Mouse (Mus musculus) cerebellum, adult 9-11 months (tissue): ENCODE data around the gene Eps8l1.

Source experiments
- DNase-seq: peaks from one replicate; pipeline ENCODE4 v3.0.0; 2022

Gene Eps8l1

DNA sequence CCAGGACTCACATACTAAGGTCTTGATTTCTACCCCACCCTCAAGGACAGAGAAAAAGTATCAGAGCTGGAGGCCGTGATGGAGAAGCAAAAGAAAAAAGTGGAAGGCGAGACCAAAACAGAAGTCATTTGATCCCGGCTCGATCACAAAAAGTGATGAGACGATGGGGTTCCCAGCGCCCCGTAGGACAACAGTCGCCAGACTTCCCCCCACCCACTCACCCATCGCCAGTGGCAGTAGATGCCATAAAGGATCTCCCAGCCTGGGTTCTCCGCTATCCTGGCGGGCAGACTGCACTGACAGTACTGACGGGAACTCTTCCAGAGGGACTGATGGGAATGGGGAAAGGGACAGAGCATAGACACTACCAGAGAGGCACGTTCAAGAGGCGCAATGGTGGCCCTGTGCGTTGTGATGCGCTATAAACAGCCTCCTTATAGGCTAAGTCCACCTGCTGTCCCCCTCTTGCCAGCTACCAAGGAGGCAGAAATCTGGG lies 18.4 kb downstream of the Eps8l1 start:
- DNase-seq, result no peak

DNA sequence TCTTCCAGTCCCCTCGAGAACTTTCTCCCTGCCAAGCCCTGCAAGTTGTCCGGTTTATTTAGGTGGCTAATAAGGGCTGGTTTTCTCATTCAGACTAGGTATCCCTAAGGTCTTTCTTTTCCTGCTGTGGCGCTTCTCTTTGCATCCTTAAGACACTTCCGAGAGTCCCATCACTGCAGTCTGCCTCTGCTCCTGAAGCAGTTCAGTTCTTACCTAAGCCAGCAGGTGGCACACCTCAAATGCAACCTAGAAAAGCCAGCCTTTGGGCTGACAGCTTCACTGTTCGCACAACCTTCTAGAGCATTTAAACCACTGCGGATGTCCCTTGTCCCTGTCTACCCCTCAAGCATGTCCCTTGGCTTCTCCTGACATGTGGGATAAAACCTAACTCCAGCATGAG lies 19.2 kb downstream of the Eps8l1 start:
- peak; percentile 38 for DNase-seq

DNA sequence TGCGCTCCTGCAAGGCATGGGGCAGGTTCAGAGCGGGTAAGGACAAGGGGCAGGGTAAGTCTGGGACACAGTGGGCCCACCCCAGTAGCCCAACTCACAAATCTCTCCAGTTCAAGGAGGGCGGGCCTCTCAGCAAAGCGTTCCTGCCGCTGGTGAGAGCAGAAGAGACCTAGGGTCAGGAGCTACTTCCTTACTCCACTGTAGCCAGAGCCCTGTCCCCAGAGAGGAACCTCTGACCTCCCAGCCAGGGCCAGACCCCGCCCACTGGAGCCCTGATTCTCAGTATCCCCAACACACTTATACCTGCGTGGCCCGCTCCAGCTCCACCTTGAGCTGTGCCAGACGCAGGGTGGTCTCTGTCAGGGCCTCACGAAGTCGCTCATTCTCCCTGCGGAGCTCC lies 21.8 kb downstream of the Eps8l1 start:
- DNase-seq, result no peak

DNA sequence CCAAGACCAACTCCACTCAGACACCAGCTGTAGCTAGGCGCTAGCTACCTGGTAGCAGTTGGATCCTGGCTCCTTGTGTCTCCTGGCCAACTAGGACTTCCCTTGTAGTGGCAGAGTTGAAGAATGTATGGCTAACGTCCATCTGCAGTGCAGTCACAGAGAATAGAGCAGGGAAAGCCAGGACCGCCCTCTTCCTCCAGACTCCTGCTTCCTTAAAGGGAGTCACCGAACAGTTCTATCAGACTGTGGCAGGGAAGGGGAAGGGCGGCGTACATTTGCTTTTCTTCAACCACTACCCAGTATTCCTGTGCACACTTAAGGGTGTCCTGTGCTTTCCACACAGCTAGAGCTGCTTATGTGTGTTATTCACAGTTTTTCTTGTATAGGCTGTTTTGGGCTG lies 30.8 kb downstream of the Eps8l1 start:
- no peak for DNase-seq

DNA sequence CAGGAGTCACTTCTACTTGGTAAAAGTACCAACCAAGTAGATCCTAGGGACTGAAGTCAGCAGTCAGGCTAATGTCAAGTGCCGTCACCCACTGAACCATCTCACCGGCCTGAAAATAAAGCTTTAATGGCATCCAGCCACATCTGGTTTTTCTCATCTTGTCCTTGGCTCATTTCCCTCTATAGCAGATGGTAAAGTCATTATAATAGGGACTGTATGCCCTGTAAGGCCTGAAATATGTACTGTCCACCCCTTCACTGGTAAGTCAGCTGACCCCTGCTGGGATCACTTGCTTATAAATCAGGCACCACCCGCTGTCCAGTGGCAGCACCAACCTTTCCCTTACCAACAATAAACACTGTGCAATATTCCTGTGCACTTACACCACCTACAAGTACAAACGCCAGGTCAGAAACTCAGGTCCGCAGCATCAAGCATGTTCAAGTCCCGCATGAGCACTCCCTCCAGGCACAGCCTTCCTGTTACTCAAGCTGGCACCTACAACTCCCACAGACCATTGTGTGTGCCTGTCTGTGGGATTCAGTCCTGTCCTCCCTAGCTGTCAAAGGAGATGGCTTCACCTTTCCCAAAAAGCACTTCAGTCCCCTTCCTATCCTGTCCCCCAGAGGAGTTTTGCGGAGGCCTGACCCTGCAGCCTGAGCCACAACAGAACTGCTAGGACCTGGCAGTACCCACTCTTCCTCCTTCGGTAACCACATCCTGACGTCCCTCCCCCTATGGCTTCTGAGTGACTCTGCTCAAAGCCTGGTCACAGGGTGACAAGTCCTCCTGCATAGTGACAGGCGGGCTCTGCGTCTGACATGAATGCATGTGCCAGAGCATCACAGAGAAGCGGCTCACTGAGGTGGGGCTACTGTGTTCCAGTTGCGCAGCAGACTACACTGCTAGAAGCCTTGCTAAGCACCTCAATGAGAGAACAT lies 32.1 kb downstream of the Eps8l1 start:
- peak; percentile 31 for DNase-seq

DNA sequence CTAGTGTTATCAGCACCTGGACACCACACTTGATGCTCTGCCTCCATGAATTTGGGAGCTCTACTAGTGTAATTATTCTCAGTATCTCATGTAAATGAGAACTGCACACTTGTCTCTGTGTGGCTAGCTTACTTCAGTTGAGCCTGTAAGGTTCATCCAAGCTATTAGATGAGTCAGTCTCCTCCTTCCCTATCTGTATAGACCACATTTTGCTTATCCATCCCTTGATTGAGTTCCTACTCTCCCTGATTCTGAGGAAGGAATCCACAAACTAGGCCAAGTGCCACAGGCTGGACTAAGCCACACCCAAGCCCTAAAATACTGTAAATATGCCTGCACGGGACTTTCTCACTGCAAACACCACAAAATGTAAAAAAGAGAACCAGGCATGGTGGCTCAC lies 33.5 kb downstream of the Eps8l1 start:
- DNase-seq, result no peak

DNA sequence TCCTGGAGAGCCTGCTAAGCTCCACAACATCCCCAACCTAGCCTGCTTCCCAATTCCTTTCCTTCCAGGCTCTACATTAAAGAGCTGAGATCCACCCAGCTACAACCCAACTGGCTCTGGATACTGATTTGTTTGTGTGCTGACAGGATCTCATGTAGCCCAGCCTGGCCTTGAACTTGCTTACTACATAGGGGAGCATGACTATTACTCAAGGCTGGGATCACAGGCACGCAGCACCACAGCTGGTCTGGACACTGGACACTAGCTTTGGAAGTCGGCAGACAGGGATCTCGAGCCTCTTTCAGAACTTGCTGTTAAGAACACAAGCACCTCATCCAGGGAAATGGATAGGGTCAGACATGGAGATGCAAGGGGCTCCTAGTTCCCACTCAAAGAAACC lies 36.0 kb downstream of the Eps8l1 start:
- no peak for DNase-seq

DNA sequence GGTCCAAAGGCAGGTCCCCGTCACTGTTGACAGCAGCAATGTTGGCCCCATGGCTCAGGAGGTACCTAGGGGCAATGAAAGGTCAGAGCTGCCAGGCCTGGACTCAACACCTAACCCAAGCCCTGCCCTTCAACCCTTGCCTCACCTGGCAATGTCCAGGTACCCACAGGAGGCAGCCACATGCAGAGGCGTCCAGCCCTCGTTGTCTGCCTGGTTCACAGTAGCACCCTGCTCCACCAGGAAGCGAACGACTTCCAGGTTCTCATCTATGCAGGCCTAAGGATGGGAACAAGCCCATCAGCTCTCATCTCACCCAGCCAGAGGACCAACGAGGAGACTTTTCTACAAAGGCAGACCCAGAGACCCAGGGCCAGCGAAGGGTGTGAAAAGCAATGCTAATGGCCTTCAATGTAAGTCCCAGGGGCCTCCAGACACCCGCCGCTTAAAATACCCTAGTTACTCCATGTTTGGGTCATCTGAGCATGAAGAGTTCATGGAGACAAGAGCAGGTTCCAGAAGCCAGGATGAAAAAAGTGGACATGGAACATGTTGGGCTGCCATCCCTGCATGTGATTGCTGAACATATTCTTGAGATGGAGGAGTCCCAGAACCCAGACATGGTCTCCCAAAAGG lies 36.9 kb downstream of the Eps8l1 start:
- no peak for DNase-seq

DNA sequence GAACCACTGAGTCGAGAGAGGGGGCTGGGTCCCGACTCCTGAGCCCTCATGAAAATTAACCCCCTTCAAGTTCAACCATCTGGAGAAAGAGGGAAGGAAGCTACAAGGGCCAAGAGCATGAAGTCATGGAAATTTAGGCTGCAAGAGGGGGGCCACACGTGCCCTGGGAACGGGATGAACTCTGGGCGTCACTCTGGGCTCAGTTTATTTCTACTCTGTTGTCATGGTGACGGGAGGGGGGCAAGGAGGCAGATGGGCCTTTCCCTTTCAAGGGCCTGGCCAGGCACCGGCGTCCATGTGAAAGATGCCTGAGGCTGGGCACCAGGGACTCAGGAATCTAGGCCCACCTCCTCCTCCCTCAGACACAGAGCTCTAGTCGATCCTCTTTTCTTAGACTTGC lies 37.8 kb downstream of the Eps8l1 start:
- DNase-seq, result peak; percentile 58

DNA sequence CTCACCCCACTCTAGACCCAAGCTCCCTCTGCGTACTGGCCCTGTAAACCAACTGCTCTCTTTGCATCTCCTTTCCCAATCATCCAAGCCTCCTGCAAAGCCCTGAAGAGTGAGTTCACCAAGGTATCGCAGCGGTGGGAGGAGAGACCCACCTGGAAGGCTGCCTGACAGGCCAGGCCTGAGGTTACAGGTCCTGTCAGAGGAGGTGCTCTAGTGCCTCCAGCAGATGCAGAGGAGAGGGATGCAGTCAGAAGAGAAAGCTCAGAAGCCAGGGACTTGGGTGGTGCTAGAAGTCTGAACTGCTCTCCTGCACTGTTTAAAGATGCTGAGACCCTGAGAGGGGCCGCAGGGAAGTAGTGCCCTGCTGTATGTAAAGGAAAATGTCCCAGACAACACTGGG lies 38.6 kb downstream of the Eps8l1 start:
- peak; percentile 34 for DNase-seq

DNA sequence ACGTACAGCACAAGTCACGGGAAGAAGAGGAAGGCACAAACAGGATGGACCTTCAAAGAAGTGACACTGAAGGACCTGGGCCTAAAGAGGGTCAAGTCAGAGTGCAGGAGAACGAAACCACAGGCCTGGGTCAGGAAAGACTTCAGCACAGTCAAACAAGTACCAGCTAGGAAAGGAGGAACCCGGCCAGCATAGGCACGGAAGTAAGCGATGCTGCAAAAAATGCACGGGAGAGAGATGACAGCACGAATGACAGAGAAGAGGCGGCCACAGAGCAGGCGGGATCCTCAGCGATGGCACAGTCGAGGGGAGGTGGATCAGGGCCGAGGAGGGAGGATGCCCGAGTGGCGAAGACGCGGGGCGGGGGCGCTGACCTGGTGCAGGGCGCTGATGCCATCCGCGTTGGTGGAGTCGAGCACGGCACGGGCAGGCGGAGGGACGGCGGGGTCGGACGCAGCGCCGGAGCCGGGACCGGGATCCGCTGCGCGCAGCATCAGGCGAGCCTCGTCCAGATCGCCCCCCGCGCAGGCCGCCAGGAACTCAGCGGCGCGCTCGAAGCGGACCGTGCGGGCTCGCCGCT lies 40.5 kb downstream of the Eps8l1 start:
- DNase-seq, result peak; percentile 82

DNA sequence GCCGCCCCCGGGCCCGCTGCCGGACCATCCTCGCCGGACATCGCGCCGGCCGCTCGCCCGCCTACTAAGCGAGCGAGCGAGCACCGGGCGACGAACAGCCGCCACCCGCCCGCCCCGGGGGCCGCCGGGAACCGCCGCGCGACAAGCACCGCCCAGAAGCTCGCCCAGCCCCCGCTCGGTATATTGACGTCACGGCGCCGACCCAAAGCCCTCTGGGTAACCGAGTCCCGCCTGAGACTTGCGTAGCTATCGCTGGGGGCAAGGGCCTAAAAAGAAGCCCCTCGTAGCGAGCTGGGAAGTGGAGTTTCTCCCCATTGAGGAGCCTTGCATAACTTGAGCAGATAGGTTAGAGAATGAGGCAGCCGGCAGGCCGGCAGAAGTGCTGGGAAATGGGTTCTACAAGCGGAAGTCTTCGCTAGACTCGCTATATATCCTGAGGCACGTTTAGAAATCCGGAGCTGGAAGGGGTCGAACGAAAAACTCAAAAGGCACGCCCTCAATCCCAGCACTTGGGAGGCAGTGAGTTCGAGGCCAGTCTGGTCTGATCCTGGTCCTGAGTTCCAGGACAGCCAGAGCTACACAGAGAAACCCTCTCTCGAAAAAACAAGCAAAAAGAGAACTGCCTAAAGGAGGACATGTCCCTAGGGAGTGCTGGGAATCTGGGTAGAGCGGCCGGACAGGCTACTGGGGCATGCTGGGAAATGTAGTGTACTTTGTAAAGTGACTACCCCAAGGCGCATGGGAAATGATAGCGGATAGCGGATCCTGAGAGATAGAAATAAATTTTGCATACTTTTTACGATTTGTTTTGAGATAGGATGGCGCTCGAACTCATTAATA lies 41.3 kb downstream of the Eps8l1 start, which contains the start of gene Ppp1r12c:
Ppp1r12c (minus strand) TSS at position 123 of the 840 bp plus-strand sequence.
- peak; percentile 96 for DNase-seq

DNA sequence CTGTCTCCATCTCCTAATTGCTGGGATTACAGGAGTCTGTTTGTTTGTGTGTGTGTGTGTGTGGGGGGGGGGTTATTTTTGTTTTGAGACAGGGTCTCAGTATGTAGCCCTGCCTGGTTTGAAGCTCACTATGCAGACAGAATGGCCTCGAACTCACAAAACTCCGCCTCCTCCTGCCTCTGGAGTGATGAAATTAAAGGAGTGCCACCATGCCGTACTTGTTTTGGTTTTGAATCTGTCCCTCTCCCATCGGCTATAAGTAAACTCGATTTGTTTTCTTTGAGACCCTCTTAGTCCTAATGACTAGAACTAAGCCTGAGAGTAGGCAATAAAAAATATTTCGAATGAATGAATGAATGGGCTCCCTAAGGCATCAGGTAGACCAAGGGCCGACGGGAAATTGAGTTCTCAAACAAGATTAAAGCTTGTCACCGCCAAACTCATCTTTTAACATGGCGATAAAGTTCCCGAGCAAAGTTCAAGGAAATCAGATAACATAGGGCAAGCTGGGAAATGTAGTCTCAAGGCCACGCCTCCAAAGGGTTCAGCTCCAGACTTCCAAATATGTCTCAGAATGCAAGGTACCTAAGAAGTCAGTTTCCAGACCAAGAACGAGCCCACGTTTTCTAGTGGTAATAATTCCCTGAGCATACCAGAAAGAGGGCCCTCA lies 42.1 kb downstream of the Eps8l1 start:
- peak; percentile 79 for DNase-seq

DNA sequence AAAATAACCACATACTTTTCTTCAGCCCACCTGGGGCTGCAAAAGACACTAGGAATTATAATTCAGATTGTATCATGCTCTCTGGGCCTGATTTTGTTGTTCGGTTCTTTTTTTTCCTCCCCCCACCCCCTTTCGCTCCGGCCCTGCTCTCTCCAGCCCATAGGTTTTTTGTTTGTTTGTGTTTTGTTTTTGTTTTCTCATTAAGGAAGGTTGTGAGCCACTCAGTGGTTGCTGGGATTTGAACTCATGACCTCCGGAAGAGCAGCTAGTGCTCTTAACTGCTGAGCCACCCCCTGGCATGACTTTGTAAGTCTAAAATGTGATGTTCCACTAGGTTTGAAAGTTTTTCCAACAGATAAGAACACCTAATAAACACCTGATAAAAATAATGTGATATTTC lies 42.6 kb downstream of the Eps8l1 start:
- peak; percentile 52 for DNase-seq

DNA sequence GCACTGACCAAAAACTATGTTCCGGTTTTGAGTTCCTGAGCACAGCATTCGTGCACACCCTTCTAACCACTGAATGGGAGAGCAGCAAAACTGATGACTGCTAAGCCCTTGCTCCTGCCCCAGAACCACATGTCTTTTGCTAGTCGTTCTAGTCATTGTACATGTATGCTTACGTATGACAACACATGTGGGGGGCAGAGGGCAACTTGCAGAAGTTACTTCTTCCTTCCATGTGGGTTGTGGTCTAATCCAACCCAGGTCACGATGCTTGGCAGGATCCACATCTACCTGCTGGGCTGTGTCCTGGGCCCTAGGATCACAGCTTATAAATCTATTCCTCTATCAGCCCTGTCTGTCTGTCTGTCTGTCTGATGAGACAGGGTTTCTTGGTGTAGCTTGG lies 43.4 kb downstream of the Eps8l1 start:
- no peak for DNase-seq

DNA sequence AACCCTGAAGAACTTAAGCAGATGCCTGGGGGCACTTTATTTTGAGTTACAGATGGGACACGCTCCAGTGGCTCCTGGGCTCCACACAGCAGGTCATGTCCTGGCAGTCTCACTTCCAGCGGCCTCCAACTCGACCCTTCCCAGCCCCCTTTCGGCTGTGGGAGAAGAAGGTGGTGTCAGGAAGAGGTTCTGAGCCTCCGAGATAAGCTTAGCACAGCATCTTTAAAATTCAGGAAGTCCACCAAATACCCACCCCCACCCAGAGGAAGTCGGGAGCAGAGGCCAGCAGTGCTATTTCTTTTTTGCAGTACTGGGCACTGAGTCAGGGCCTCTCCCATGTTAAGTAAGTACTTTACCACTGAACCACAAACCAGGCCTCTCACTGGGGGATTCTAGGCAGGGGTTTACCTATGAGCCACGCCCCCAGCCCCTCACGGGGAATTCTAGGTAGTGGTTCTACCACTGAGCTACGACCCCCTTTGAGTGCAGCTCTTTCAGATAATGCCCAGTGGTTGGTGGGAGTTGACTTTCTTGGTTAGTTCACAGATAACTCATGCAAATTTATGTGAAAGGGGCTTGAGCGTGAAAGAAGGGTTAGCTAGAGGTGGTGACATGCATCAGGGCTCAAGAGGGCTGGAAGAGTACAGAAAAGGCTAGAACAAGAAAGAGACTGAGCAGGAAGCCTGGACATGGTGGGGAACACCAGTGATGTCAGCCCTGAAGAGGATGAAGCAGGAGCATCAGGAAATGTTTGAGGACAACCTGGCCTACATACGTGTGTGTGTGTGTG lies 44.4 kb downstream of the Eps8l1 start:
- DNase-seq, result peak; percentile 44

DNA sequence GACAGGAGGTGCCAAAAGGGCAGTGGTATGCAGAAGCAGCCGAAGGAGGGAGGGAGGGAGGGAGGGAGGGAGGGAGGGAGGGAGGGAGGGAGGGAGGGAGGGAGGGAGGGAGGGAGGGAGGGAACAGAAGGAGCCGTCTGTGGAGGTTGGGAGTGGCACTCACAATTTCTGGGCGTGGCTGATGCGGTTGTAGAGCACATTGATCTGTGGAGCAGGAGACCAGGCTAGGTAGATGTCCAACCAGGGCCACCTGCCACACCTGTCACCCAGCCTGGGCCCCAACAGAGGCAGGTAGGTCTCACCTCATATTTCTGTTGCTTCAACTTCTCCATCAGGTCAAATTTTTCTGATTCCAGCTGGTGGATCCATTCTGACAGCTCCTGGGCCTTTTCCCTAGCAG lies 46.7 kb downstream of the Eps8l1 start:
- no peak for DNase-seq

DNA sequence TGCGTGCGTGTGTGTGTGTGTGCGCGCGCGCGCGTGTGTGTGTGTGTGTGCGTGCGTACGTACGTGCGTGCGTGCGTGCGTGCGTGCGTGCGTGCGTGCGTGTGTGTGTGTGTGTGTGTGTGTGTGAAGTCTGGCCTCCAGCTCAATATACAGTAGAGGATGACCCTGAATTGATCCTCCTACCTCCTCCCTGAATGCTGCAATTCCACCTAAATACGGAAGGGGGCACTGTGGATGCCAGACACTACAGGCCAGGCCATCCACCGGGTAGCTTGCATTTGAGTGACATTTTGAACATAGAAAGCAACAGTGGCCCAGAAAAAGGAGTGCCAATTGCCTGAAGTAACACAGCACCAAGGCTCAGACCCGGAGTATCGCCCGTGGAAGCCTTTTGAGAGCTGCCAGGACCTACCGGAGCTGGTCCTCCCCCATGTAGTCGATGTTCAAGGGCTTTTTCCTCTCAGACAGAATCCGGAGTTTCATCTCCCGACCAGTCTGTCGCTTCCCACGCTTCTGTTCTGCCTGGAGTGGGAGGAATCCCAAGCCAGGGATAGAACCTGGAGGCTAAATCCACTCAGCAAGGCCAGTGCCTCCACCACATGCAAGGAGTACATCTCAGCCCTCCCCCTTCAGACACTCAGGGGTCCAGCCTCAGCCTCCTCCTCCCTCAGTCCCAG lies 47.7 kb downstream of the Eps8l1 start:
- no peak for DNase-seq

DNA sequence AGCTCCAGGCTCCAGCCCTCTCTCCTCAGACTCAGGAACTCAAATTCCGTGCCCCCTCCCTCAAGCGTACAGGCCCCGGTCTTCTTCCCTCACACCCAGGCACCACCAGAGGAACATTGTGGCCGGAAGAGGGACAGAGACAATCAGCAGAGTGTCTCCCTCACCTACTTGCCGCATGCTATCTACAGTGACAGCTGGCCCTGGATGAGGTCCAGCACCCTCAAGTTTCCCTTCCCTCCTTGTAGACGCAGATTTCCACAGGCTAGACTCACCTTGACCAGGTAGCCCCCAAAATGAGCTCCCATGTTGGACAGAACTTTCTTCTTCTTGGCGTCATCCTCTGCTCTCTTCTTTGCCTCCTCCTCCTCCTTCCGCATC lies 48.3 kb downstream of the Eps8l1 start:
- DNase-seq, result no peak

DNA sequence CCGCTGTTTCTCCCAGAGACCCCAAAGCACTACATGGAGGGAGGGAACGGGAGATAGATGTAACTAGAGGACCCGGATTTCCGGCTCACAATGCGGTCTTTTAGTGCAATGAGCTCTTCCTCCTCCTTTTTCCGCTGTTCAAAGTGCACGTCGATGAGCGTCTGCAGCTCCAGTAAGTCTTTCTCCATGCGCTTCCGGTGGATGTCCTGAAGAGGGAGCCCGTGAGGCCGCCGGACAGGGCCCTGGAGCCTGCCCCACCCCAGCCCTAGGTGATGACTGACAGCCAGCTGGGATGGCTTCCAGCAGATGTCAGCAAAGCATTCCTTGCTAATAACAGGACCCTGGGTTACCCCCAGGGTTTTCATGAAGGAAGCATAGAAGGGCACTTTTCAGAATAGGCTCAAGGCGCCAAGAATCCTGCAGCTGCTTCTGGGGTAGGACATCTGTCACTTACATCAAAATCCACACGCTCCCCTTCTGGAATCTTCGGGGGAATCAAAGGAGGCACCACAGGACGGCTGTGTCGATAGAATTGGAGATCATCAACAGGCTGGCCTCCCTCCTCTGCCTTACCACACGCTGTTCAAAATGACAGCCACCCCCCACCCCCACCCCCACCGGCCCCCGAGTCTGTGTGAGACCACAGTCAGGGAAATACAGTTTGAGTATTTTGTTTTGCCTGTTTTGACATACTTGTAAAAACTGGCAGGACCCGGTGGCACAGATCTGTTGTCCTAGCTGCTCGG lies 49.6 kb downstream of the Eps8l1 start:
- peak; percentile 1 for DNase-seq
